Mouse (Mus musculus) liver, embryonic 15.5 days (tissue): Measurements from ENCODE around the gene Cobl. TPM values are rescaled to one million over a fixed set of nuclear protein-coding genes. Genes with fewer than 3 reads are reported as not detected.

ENCODE experiments used
- ATAC-seq: fragments of 200-750 bp; cut with Nextera tagmentation; 2 replicates; pipeline ENCODE4 v1.8.0; 2017; ENCODE audit warnings: moderate number of reproducible peaks, mild to moderate bottlenecking, moderate library complexity; ENCODE audit not compliant: insufficient read depth
- H3K27ac ChIP-seq: fragments of 300-500 bp; sonication (generic); replicated peaks from 2 replicates; pipeline ENCODE4 v1.5.1; 2015; ENCODE audit warnings: mild to moderate bottlenecking, inconsistent platforms
- H3K27me3 ChIP-seq: fragments of 300-500 bp; sonication (generic); 2 replicates; pipeline ENCODE4 v1.6.1; 2015; ENCODE audit warnings: mild to moderate bottlenecking, inconsistent platforms
- H3K36me3 ChIP-seq: fragments of 300-500 bp; sonication (generic); replicated peaks from 2 replicates; pipeline ENCODE4 v1.6.1; 2015; ENCODE audit warnings: moderate library complexity, mild to moderate bottlenecking, inconsistent platforms
- H3K4me1 ChIP-seq: fragments of 300-500 bp; sonication (generic); replicated peaks from 2 replicates; pipeline ENCODE4 v1.6.1; 2015; ENCODE audit warnings: inconsistent platforms
- H3K4me2 ChIP-seq: fragments of 300-500 bp; sonication (generic); 2 replicates; pipeline ENCODE4 v1.6.1; 2015; ENCODE audit warnings: moderate library complexity, mild to moderate bottlenecking, inconsistent platforms
- H3K4me3 ChIP-seq: fragments of 300-500 bp; sonication (generic); replicated peaks from 2 replicates; pipeline ENCODE4 v1.5.1; 2015; ENCODE audit warnings: mild to moderate bottlenecking, inconsistent platforms
- H3K9ac ChIP-seq: fragments of 300-500 bp; sonication (generic); 2 replicates; pipeline ENCODE4 v1.6.1; 2015; ENCODE audit warnings: moderate library complexity, mild to moderate bottlenecking, inconsistent platforms
- H3K9me3 ChIP-seq: fragments of 300-500 bp; sonication (generic); replicated peaks from 2 replicates; pipeline ENCODE4 v1.6.1; 2016; ENCODE audit warnings: inconsistent platforms
- WGBS: fragments of 180-500 bp; shearing (Covaris S2); methylation state at CpG from one replicate; pipeline ENCODE4 v1.1.7; 2015; ENCODE audit warnings: mixed read lengths; ENCODE audit not compliant: insufficient replicate concordance; 5-methylcytosine and 5-hydroxymethylcytosine counted together
- polyA plus RNA-seq: library from polyadenylated mRNA; unstranded; fragments of >200 nt; fragmentation: Nextera tagmentation; extraction: Ambion mirVana; gene quantifications from 2 replicates; pipeline ENCODE4 v1.2.1, GENCODE M21; 2015

Cobl gene
- polyA plus RNA-seq, 1 experiment from 2014 or later: 3.2 TPM

GRCm38 (mm10) chr11:12416899-12417298 lies 47.9 kb downstream of the Cobl start:
- H3K4me1 ChIP-seq: no peaks in the 10 kb centered on the region
- no peaks in the 10 kb centered on the region for H3K9me3 ChIP-seq
- WGBS: 68% methylated on average over 7 of the region's 7 CpGs
- no peak overlapping the region for H3K9ac ChIP-seq
- no peaks in the 10 kb centered on the region for H3K36me3 ChIP-seq
- no peak overlapping the region for H3K27ac ChIP-seq
- no peak overlapping the region for H3K4me2 ChIP-seq
- H3K4me3 ChIP-seq: no peak overlapping the region
- ATAC-seq: no peak
- no peaks in the 10 kb centered on the region for H3K27me3 ChIP-seq

GRCm38 (mm10) chr11:12415329-12415728 lies 49.4 kb downstream of the Cobl start:
- H3K9ac ChIP-seq: no peak overlapping the region
- no peaks in the 10 kb centered on the region for H3K36me3 ChIP-seq
- H3K27me3 ChIP-seq: no peaks in the 10 kb centered on the region
- no peak for ATAC-seq
- no peak overlapping the region for H3K27ac ChIP-seq
- WGBS: 46% methylated on average over 3 of the region's 3 CpGs
- no peak overlapping the region for H3K4me3 ChIP-seq
- H3K9me3 ChIP-seq: no peaks in the 10 kb centered on the region
- H3K4me1 ChIP-seq: no peaks in the 10 kb centered on the region
- H3K4me2 ChIP-seq: no peak overlapping the region

GRCm38 (mm10) chr11:12411950-12412349 lies 52.8 kb downstream of the Cobl start:
- Histone ChIP-seq H3K4me3 (no peak overlapping the region), H3K27me3 (no peaks in the 10 kb centered on the region), H3K9ac (no peak overlapping the region), H3K4me2 (no peak overlapping the region), H3K4me1 (no peaks in the 10 kb centered on the region), H3K9me3 (no peaks in the 10 kb centered on the region), H3K27ac (no peak overlapping the region), H3K36me3 (no peaks in the 10 kb centered on the region)
- ATAC-seq: no peak
- WGBS: 48% methylated on average over 1 of the region's 1 CpGs

- H3K4me2 ChIP-seq: no peak overlapping the region
- H3K9ac ChIP-seq: no peak overlapping the region
- no peaks in the 10 kb centered on the region for H3K27me3 ChIP-seq
- H3K4me1 ChIP-seq: no peaks in the 10 kb centered on the region
- H3K36me3 ChIP-seq: no peaks in the 10 kb centered on the region
- 64% methylated on average over 4 of the region's 4 CpGs for WGBS
- no peak overlapping the region for H3K27ac ChIP-seq
- no peaks in the 10 kb centered on the region for H3K9me3 ChIP-seq
- ATAC-seq: no peak; the same call in 1 of the 2 replicates
- no peak overlapping the region for H3K4me3 ChIP-seq
These were observed 53.5 kb downstream of the Cobl start for GRCm38 (mm10) chr11:12411075-12411807.

GRCm38 (mm10) chr11:12409463-12409862 lies 55.3 kb downstream of the Cobl start:
- H3K4me1 ChIP-seq: no peaks in the 10 kb centered on the region
- no peak overlapping the region for H3K27ac ChIP-seq
- ATAC-seq: no peak
- no peak overlapping the region for H3K9ac ChIP-seq
- no peak overlapping the region for H3K4me3 ChIP-seq
- H3K4me2 ChIP-seq: no peak overlapping the region
- no peaks in the 10 kb centered on the region for H3K9me3 ChIP-seq
- no peaks in the 10 kb centered on the region for H3K36me3 ChIP-seq
- no peaks in the 10 kb centered on the region for H3K27me3 ChIP-seq
- WGBS: 55% methylated on average over 4 of the region's 4 CpGs

- H3K4me1 ChIP-seq: no peaks in the 10 kb centered on the region
- H3K36me3 ChIP-seq: no peaks in the 10 kb centered on the region
- H3K4me2 ChIP-seq: no peak overlapping the region
- no peaks in the 10 kb centered on the region for H3K9me3 ChIP-seq
- H3K4me3 ChIP-seq: no peak overlapping the region
- 58% methylated on average over 6 of the region's 6 CpGs for WGBS
- no peak for ATAC-seq
- H3K9ac ChIP-seq: no peak overlapping the region
- H3K27me3 ChIP-seq: no peaks in the 10 kb centered on the region
- no peak overlapping the region for H3K27ac ChIP-seq
These were observed 56.9 kb downstream of the Cobl start for GRCm38 (mm10) chr11:12407834-12408233.

GRCm38 (mm10) chr11:12399903-12400302 lies 64.9 kb downstream of the Cobl start:
- Histone ChIP-seq H3K4me3 (no peak overlapping the region), H3K36me3 (no peaks in the 10 kb centered on the region), H3K4me1 (no peaks in the 10 kb centered on the region), H3K9ac (no peak overlapping the region), H3K27ac (no peak overlapping the region), H3K27me3 (no peaks in the 10 kb centered on the region), H3K9me3 (no peaks in the 10 kb centered on the region), H3K4me2 (no peak overlapping the region)
- WGBS: 73% methylated on average over 2 of the region's 2 CpGs
- no peak for ATAC-seq

GRCm38 (mm10) chr11:12396196-12396595 lies 68.6 kb downstream of the Cobl start:
- no peak for ATAC-seq
- no peaks in the 10 kb centered on the region for H3K27me3 ChIP-seq
- H3K4me3 ChIP-seq: no peak overlapping the region
- H3K9me3 ChIP-seq: no peaks in the 10 kb centered on the region
- H3K4me2 ChIP-seq: no peak overlapping the region
- H3K36me3 ChIP-seq: no peaks in the 10 kb centered on the region
- no peaks in the 10 kb centered on the region for H3K4me1 ChIP-seq
- H3K27ac ChIP-seq: no peak overlapping the region
- no peak overlapping the region for H3K9ac ChIP-seq

GRCm38 (mm10) chr11:12394701-12395100 lies 70.1 kb downstream of the Cobl start:
- no peak for ATAC-seq
- Histone ChIP-seq H3K36me3 (no peaks in the 10 kb centered on the region), H3K4me1 (no peaks in the 10 kb centered on the region), H3K9ac (no peak overlapping the region), H3K9me3 (no peaks in the 10 kb centered on the region), H3K4me2 (no peak overlapping the region), H3K27me3 (no peaks in the 10 kb centered on the region), H3K27ac (no peak overlapping the region), H3K4me3 (no peak overlapping the region)
- 20% methylated on average over 1 of the region's 1 CpGs for WGBS

- H3K27ac ChIP-seq: no peak overlapping the region
- 38% methylated on average over 3 of the region's 3 CpGs for WGBS
- ATAC-seq: no peak
- no peak overlapping the region for H3K4me3 ChIP-seq
- no peak overlapping the region for H3K9ac ChIP-seq
- no peaks in the 10 kb centered on the region for H3K36me3 ChIP-seq
- H3K9me3 ChIP-seq: no peaks in the 10 kb centered on the region
- H3K27me3 ChIP-seq: no peaks in the 10 kb centered on the region
- H3K4me2 ChIP-seq: no peak overlapping the region
- H3K4me1 ChIP-seq: no peaks in the 10 kb centered on the region
These were observed 70.6 kb downstream of the Cobl start for GRCm38 (mm10) chr11:12394151-12394550.

GRCm38 (mm10) chr11:12384826-12385225 lies 79.9 kb downstream of the Cobl start:
- 51% methylated on average over 2 of the region's 2 CpGs for WGBS
- Histone ChIP-seq H3K9ac (no peak overlapping the region), H3K9me3 (no peaks in the 10 kb centered on the region), H3K36me3 (no peaks in the 10 kb centered on the region), H3K27me3 (no peaks in the 10 kb centered on the region), H3K4me2 (no peak overlapping the region), H3K27ac (no peak overlapping the region), H3K4me3 (no peak overlapping the region), H3K4me1 (no peaks in the 10 kb centered on the region)
- ATAC-seq: no peak

GRCm38 (mm10) chr11:12382991-12383390 lies 81.8 kb downstream of the Cobl start:
- H3K4me2 ChIP-seq: no peak overlapping the region
- no peaks in the 10 kb centered on the region for H3K9me3 ChIP-seq
- H3K27me3 ChIP-seq: no peaks in the 10 kb centered on the region
- no peak for ATAC-seq
- no peak overlapping the region for H3K27ac ChIP-seq
- H3K4me1 ChIP-seq: no peaks in the 10 kb centered on the region
- no peak overlapping the region for H3K4me3 ChIP-seq
- no peak overlapping the region for H3K9ac ChIP-seq
- WGBS: 60% methylated on average over 4 of the region's 4 CpGs
- no peaks in the 10 kb centered on the region for H3K36me3 ChIP-seq
